Mouse (Mus musculus) CD4-positive helper T cell, adult 2 months (primary cell): ENCODE measurements around the gene Rpn2.

Experiments
- DNase-seq: peaks from one replicate; pipeline ENCODE4 v3.0.0-alpha.2; 2012; ENCODE audit warnings: low read depth, missing footprints, low spot score

Gene Rpn2

DNA sequence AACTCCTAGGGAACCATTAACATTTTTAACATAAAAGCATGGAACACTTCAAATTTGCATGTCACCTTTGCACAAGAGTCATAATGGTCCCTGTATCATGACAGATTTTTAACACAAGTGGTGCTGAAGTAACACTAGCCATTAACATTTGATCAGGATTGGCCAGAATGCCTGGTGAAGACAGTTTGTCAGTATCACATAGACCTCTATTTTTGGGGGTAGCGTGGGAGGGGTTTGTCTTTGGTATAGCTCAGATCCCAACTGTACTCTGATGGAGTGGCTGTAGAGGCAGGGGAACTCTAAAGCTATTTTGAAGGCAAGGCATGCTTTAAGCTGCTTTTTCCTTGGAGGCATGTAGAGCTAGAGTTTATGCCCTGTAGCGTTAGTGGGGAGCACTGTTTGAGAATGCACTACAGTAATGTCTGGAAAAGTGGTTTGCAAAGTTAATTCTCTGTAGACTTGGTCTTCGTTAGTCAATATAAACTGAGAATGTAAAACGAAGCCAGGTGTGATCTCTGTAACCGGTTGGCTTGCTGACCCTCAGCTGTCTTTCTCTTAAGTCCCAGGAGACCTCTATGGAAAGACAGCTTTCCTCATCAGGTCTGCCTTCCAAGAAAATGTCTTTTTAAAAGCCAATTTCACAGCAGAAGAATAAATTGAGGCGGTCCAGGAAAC is 32.3 kb downstream of the Rpn2 start:
- no peak for DNase-seq

DNA sequence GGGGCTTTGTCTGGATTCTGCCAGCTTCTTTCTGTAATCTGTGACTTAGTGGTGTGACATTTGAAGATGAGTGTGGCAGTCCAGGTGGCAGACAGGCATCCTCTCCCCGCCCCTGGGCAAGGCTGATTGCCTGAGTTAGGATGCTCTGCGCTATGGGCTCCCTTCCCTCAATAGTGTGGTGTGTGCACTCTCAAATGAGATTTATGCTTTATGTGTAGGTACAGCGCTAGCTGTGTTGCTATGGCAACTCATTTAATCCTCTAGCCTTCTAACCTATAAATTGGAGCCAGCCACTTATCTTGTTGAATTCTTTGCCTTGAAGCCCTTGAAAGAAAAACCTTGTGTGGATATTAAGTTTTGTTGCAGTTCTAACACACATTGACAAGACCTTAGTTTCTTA is 34.9 kb downstream of the Rpn2 start:
- no peak for DNase-seq

DNA sequence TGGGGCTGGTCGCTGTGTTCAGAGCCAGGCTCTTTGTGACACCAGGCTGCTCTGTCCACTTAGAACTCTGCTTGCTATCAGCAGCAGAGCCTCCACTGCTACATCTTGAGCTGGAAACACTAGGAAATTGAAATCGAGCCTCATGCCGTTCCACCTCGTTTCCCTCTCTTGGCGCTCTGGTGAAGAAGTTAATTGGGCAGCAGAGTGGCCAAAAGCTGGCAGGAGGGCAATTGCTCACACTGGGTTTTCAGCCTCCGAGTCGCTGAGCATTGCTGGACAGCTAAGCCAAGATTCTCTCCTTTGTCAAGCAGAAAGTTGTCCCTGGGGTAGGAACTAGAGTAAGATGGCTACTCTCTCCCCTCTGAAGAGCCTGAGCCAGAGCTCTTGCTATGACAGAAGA is 35.5 kb downstream of the Rpn2 start:
- no peak for DNase-seq

DNA sequence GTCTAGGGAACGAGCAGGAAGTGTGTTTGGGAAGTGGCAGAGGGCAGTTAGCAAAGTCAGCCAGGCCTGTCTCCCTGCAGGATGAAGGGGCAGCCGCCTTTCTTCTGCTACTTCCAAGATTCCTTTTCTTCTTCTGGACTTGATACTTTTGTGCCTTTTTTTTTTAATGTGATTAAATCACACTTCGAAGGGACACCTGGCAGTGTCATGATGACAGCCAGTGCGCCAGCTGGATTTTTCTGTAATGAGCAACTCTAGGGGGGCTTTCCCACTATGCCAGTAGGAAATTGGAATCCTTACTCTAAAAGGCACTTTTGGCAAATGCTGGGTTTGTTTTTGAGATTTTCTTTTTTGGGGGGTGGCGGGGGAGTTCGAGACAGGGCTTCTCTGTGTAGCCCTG is 36.7 kb downstream of the Rpn2 start:
- no peak for DNase-seq

DNA sequence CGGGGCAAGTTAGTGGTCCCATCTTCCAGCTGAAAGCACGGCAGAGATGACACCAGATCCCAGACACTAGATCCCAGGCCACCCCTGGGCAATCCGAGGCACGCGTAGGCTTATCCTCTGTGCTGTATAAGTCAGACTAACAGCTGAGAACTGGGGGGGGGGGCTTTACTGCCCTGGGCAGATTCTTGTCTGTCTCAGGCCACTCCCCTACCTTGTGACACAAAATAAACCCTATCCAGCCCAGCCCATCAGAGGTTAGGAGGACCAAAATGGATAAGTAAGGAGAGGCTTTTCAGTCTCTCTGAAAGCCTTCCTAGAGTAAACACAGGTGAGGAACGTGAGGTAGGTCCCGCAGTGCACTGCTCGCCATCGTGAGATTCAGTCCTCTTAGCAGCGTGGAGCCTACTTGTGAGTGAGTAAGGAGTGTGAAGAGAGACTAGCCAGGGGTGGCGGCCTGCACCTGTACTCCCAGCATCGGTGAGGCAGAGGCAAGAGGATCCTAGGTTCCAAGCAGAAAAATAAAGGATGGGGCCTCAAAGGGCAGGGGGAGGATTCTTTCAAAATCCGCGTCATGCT is 37.6 kb downstream of the Rpn2 start:
- no peak for DNase-seq

DNA sequence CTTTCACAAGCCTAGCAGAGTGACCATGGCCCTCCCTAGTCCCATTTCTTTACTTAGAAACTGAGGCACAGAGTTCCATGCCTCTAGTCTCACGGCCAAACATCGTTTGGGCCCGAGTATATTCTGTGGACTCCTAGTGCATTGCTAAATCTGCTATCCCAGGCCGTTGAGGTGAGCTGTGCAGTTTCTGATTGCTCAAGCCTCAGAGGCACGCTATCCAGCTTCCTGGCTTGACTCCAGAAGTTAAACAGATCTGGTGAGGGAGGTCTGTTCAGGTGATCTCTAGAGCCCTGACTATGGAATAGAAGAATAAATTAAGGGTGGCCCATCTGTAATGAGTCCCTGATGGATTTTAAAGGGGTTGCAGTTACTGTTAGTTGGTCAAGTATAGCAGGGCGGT is 38.4 kb downstream of the Rpn2 start:
- no peak for DNase-seq

DNA sequence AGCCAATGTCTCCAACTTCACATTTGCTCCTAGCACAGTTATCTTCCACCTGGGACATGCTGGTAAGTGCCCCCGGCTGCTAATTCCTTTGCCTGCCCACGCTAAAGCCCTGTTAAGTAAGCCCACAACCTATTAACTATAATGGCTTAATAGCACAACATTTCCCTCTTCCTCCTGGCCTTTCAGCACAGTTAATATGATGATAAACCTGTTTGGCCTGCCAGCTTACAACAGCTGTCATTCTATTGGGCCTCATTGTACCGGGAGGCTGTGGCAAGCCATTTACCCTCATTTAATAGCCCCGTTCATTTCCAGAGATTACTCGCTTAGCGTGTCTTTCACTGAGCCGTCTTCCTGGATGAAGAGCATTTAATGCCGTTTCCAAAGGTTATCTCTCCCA is 41.3 kb downstream of the Rpn2 start:
- DNase-seq = no peak

DNA sequence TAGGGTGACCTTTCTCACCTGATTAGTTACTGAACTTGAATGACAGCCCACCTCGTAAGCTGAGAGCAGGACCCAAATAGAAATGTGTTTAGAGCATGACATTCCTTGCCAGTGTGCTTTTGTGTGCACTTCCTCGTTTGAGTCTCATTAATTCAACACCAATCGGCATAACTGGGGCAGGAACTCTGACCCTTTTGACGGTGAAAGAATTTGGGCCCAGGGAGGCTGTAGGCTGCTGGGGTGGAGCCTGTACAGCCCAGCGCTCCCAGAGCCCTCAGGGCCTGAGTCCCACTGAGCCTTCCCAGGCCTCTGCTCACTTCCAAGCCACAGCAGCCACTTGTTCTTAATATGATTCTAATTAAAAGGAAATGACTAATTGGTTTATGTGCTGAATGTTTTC is 42.1 kb downstream of the Rpn2 start:
- no peak for DNase-seq

DNA sequence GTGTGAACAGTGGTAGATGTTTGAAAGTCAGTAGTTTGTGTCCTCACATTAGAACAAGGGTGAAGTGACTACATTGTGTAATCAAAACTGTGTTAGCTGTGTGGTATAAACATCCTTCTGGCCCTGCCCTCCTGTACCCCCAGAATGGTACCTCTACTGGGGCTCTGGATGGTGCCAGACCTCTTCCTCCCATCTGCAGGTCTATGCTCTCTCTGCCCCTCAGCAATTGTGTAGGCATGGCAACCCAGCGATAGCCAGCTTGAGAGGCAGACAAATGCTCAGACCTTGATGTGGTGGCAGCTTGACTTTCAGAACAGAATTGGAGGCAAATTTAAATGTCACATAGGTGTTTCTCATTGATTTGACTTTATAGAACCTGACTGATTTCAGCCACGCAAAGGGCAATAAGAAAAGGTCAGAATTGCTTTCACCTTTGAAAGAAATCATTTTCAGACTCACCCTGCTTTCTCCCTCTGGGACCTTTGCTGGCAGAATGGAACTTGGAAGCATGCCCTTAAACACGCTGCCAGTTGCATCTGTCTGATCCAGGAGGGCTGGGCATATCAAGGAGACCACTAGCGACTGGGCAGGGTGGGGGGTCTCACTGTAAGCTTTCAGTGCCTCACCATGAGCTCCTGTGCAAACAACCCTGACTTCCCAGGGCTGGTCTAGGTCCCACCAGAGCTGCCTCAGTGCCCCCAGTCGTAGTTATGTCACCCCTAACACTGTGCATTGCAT is 43.4 kb downstream of the Rpn2 start:
- no peak for DNase-seq

DNA sequence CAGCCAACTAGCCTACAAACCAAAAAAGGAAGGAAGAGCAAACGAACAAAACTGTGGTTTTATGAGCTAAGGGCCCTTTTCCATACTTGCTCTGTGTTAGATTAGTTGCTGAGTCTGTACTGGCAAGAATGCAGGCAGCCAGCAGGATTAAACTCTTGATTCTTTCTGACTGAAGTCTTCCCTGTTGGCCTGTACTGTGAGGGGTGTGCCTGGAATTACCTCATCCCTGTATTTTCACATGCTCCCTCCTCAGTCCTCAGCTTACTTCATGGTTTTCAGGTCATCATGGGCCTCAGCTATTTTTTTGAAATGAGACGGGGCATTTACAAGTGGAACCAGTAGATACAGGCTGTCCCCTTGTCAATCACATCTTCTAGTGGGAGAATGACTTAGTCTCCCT is 46.4 kb downstream of the Rpn2 start:
- no peak for DNase-seq

DNA sequence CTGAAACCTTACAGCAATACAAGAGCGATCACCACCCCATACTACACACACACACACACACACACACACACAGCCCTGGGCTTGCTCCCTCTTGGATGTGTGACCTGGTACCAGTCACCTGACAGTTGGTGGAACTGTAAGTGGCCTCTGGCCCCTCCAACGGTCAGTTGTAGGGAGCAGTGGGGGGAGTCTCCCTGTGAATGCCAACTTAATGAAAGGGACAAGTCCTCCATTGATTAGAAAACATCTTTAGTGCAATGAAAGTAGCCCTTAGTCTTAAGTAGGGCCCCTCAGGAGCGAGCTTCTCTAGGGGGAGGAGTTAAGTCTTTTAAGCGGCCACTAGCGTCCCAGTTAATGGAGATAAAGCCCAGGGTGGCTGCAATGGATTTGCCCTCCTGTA is 49.3 kb downstream of the Rpn2 start:
- DNase-seq = no peak

DNA sequence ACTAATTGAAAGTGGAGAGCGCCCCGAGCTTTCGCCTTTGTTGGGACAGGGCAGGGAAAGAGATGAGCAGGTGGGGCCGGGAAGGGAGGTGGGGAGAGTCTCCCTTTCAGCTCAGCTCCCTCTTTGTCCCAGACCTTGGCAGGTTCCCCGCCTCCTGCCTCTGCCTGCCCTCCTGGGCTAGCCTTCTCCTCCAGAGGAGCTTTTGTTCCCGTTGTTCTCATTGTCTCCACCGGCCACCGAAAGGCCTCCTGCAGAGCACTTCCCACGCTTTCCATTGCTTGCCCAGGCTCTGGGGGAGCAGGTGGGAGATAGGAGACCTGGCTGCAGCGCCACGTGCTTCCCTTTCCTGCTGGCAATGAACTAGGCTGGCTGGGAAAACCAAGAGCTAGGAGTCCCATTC is 49.8 kb downstream of the Rpn2 start:
- no peak for DNase-seq

DNA sequence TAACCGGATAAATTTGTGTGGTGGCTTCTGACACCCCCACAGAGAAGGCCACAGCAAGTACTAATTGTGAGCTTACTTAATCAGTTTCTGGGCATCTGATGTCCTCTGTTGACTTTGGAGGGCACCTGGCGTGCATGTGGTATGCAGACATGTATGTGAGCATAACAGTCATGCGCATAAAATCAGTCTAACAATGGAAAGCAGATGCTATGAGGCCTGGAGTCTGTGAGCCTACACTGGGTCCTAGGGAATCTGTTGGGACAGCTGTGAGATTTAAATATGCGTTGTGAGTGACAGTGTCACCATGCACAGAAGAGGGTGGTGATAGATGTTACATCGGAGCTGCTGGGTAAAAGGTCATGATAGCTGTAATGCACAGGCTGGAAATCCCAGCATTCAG is 53.2 kb downstream of the Rpn2 start:
- DNase-seq = no peak

DNA sequence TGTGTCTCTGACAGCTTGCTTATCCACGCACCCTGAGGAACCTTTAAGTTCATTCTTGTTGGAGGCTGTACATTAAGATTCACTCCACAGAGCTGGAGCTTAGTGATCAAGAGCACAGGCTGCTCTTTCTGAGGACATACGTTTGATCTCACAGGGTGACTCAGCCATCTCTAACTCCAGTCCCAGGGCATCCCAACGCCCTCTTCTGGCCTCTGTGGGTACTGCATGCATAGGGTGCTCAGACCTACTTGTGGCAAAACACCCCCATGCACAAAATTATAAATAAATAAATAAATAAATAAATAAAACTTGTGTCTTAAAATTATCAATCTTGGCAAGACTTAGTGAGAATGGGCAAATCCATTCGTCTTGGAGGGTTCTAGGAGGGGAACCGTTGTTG is 59.8 kb downstream of the Rpn2 start:
- DNase-seq = peak; percentile 63

DNA sequence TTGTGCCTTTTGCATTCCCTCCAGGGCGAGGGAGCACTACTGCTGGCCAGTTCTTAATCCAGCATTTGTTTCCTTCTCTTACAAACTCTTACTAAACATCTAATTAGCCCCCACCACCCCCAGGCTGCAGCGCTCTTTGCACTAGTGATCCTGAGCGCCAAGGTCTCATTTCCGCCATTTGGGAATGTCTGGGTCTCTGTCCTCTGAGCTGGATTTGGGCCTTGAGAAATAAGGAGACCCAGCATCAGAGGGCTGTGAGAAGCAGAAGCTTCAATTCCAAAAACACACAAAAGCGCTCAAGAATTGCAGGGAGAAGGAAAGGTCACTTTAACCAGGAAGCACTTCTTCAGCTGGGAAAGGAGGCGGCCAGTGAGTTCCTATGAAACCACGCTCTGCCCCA is 60.7 kb downstream of the Rpn2 start:
- DNase-seq = no peak

DNA sequence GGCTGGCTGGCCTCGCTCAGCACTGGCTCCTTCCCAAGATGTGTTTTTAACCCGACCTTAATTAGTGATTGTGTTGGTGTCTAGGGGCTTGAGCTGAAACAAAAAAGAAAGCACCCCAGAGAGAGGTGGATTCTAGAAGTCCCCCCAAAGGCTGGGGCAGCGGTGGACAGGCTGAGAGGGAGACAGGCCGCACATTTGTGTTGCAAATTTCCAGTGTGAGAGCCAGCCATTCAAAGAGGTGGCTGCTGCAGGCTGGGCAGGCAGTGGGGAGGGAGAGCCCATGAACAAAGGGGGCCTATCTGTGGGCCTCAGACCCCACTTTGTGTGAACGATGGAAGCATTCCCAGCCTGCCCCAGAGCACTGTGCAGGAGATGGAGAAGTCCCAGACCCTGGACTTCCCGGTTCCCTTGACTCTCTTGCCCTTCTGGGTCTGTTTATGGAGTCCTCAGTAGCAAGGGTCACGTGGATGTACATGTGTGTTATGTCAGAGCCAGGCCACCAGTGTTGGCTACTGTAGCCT is 61.5 kb downstream of the Rpn2 start:
- no peak for DNase-seq

DNA sequence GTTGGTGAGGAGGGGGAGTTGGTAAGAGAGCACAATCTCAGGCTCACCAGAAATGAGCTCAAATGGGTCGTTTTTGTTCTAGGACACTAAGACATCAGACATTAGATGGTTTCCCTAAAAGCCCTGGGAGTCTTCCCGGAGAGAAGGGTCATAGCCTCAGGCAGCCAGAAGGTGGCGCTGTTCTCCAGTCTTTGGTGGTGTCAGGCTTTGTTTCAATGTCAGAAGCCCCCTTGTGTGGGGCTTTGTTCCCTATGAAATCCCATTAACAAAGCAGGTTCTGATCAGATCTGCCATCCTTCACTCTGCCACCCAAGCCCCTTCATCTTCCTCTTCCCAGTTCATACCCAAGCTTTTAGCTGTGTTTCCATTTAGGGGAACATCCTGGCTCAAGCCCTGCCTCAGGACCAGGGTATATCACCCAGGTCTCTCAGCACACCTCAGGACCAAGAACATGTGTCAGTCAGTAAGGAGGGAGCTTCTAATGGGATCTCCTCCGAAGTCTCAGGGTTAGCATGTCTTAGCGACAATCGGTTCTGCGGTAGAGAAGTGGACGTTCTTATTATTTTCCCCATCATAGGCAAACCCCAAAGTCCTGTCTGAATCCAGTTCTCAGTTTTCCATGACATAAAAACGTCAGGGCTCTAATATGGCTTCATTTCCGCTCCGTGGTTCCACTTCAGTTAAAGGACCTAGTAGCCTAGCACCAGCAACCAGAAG is 62.9 kb downstream of the Rpn2 start:
- DNase-seq = peak; percentile 55

DNA sequence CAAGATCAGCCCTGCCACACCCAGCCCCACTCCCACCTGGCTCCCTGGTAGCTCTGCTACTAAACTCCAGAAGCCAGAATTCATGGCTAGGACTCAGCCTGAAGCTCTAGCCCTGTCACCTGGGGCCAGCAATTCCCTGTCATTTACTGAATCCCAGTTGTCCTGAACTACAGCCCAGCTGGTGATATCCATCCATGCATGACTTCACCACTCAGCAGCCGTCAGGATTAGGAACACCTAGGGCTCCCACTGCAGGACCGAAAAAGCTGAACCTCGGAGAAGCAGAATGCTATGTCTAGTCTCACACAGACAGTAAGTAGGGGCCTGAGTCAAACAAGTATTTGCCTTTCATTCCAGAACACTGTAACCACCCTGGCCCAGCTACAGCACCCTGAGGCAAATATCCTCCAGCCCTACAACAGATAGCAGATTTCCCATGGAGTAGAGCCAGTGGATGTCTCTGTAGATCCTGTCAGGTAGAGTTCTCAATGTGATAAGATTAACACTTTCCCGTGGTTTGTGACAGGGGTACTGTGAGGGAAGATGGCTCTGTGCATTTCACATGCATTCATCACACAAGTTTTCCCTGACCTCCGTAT is 63.6 kb downstream of the Rpn2 start:
- DNase-seq = no peak

DNA sequence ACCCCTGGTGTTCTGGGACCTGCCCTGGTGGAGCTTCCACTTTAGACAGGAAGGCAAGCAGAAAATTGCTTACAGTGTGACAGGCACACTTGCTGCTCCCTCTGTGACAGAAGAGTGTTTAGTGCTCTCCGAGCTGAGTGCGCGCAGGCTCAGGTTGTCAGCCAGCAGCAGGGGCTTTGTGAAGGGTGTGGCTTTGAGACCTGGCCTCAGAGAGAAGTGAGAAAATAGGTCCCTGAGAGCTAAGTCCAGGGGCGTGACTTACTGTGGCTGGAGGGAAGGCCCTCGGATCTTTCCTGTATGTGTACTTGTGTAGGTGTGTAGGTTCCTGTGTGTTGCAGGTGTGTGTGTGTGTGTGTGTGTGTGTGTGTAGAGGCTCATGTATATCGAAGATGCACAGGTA is 64.5 kb downstream of the Rpn2 start:
- no peak for DNase-seq

DNA sequence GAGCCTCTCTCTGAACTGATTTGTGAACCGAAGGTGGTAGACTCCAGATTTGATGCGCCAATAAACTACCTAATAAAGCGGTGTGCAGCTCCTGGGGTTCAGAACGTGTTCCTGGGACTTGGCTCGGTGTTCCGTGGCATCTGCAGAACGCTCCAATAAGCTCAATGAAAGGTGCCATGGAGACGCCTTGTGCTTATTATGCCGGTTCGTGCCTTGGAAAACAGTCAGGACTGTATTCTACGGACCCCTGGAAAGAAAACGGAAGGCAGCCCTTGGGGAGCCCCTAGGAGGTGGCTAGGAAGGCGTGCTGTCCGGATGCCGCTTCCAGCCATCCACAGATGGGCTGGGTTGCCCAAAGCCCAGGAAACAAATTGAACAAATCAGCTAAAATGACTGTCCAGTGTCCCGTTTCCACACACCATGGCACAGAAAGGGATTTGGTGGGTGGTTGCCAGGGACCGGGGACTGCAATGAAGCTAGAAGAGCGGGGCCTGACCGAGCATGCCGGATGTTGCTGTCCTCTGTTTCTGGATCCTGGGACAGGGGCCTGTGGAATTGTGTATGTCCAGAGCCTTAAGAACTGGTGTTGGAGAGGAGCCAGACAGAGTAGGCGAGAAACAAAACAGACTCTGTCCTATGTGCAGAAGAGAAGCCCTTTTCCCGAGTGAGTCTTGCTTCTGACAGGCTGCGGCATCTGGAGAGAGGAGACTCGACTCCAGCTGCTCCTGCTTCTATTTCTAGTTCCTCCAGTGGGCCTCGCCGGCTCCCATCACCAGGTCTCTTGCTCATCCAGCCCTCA is 68.7 kb downstream of the Rpn2 start, which contains the start of gene Ghrh:
Gene Ghrh (minus strand): TSS at position 146 of the 799 bp plus-strand sequence.
- DNase-seq = no peak
